ENCODE assay signal across 7 mouse cellular contexts in the genomic region with DNA sequence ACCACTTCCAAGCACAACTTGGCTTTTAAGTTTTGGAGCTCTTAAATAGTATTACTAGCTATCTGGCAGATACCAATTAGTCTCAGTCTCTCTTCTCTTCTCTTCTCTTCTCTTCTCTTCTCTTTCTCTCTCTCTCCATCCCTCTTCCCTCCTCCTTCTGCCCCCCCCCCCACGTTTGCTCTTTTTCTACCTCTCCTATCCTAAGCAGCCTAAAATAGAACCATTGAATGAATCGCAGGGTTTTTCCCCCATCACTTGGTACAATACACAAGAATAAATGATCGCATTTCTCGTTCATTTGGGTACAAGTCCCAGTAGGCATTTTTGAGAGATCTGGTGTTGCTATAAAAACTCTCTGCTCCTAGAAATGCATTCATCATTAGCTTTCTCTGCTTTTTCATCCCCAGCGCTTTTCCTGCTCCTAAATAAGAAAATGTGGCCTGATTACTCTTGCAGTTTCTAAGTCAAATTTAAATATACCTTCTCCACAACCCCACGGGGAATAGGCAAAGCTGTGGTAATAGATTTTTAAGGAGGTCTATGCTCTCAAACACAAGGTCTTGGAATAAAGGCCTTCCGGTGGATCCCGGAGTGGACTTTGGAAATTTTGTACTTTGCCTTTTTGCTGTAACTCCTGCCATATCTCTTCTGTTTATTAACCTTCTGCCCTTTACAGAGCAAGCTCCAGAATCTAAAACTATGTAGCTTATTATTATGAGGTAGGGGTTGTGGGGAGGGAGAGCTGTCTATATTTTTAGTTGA. TPM values are rescaled to one million over a fixed set of nuclear protein-coding genes. Genes with fewer than 3 reads are reported as not detected.
DNase-seq lines count a peak whose midpoint lies in the region; ATAC-seq and TF ChIP-seq lines count a peak whose summit lies in the region.

No protein-coding gene starts in this region.

- TF ChIP-seq CTCF in C2C12 (IDR thresholded peaks at IDR 0.05; ENCODE audit: control insufficient read depth, insufficient read depth, insufficient read length) (no peak), G1E (IDR thresholded peaks at IDR 0.05; ENCODE audit: low read depth, low read length) (no peak)
- no peak for TF ChIP-seq CTCF in liver, postnatal 0 days (IDR thresholded peaks at IDR 0.05; ENCODE audit: low read depth)

- WGBS in hindbrain, embryonic 14.5 days = 38% methylated on average over 8 of the region's 8 CpGs
- WGBS in liver, postnatal 0 days (ENCODE audit: insufficient replicate concordance) = 42% methylated on average over 8 of the region's 8 CpGs

- DNase-seq in G1E (ENCODE audit: low spot score) = no peak
- DNase-seq in hindbrain, embryonic 14.5 days (ENCODE audit: low spot score) = no peak
- DNase-seq in liver, postnatal 0 days = no peak
- no peak for DNase-seq in left cerebral cortex, adult 11 months (ENCODE audit: low spot score)
- DNase-seq in cerebellum, postnatal 25 days = no peak

- no peak; the same call in 1 of the 2 replicates for TF ChIP-seq EP300 in liver, postnatal 0 days (IDR thresholded peaks at IDR 0.05; ENCODE audit: low read depth)

- peak overlapping the region; percentile 43 for H3K4me3 ChIP-seq in C2C12 (ENCODE audit: insufficient read depth, poor library complexity, severe bottlenecking)
- H3K4me3 ChIP-seq in G1E (ENCODE audit: low read depth, low read length) = peak overlapping the region; percentile 82
- H3K4me3 ChIP-seq in hindbrain, embryonic 14.5 days (replicated peaks; ENCODE audit: low read length) = peak overlapping the region; percentile 99
- peak overlapping the region; percentile 74 for H3K4me3 ChIP-seq in liver, postnatal 0 days (ENCODE audit: low read depth, low read length)

- H3K9me3 ChIP-seq in G1E (replicated peaks) = no peaks in the 10 kb centered on the region
- H3K9me3 ChIP-seq in hindbrain, embryonic 14.5 days (ENCODE audit: control insufficient read depth, low read length) = no peaks in the 10 kb centered on the region
- H3K9me3 ChIP-seq in liver, postnatal 0 days (ENCODE audit: low read length) = no peaks in the 10 kb centered on the region

- H3K4me1 ChIP-seq in G1E (ENCODE audit: insufficient read depth, low read depth, low read length) = peaks cover 38% of the 10 kb centered on the region
- peaks cover 22% of the 10 kb centered on the region for H3K4me1 ChIP-seq in hindbrain, embryonic 14.5 days (replicated peaks; ENCODE audit: control insufficient read depth, insufficient read depth, low read length)
- H3K4me1 ChIP-seq in liver, postnatal 0 days (ENCODE audit: insufficient read depth) = peaks cover 41% of the 10 kb centered on the region

- H3K27me3 ChIP-seq in C2C12 (ENCODE audit: control insufficient read depth, insufficient read depth, insufficient read length) = no peaks in the 10 kb centered on the region
- no peaks in the 10 kb centered on the region for H3K27me3 ChIP-seq in G1E (ENCODE audit: insufficient read depth, low read length)
- no peaks in the 10 kb centered on the region for H3K27me3 ChIP-seq in hindbrain, embryonic 14.5 days (ENCODE audit: control insufficient read depth, insufficient read depth, low read length)
- H3K27me3 ChIP-seq in liver, postnatal 0 days (ENCODE audit: insufficient read depth, low read length) = no peaks in the 10 kb centered on the region

- H3K9ac ChIP-seq in hindbrain, embryonic 14.5 days = peak overlapping the region; percentile 55
- H3K9ac ChIP-seq in liver, postnatal 0 days (replicated peaks) = peak overlapping the region; percentile 67

- peaks cover 35% of the 10 kb centered on the region for H3K79me2 ChIP-seq in C2C12 (ENCODE audit: control insufficient read depth, insufficient read depth)

- H3K36me3 ChIP-seq in C2C12 (ENCODE audit: control insufficient read depth, insufficient read depth) = no peaks in the 10 kb centered on the region
- peaks cover 6% of the 10 kb centered on the region for H3K36me3 ChIP-seq in G1E (replicated peaks)
- H3K36me3 ChIP-seq in hindbrain, embryonic 14.5 days (replicated peaks; ENCODE audit: control insufficient read depth, insufficient read depth) = no peaks in the 10 kb centered on the region
- no peaks in the 10 kb centered on the region for H3K36me3 ChIP-seq in liver, postnatal 0 days (replicated peaks; ENCODE audit: insufficient read depth, low read length)

- H3K27ac ChIP-seq in hindbrain, embryonic 14.5 days = peak overlapping the region; percentile 63; the same call in 1 of the 2 replicates
- H3K27ac ChIP-seq in liver, postnatal 0 days (ENCODE audit: low read depth) = peak overlapping the region; percentile 70

- ATAC-seq in G1E (ENCODE audit: extremely low read depth, insufficient number of reproducible peaks, low FRiP score, poor library complexity, severe bottlenecking) = no peak
- no peak for ATAC-seq in hindbrain, embryonic 14.5 days (ENCODE audit: low FRiP score)
- ATAC-seq in liver, postnatal 0 days = no peak
- ATAC-seq in cerebellum, adult (ENCODE audit: insufficient number of reproducible peaks, low FRiP score, low TSS enrichment) = no peak

- peaks cover 2% of the 10 kb centered on the region for H3K79me3 ChIP-seq in C2C12 (ENCODE audit: low read depth)

- no peak overlapping the region for H3ac ChIP-seq in C2C12 (ENCODE audit: control insufficient read depth, insufficient read length, low read depth)

- H3K4me2 ChIP-seq in hindbrain, embryonic 14.5 days (replicated peaks) = peak overlapping the region; percentile 55
- H3K4me2 ChIP-seq in liver, postnatal 0 days (ENCODE audit: low read depth, low read length) = peak overlapping the region; percentile 99

TF ChIP-seq in C2C12, 6 proteins besides CTCF, POLR2A, EP300 and RAD21:
- TF ChIP-seq MYOG (IDR thresholded peaks at IDR 0.05; ENCODE audit: control insufficient read depth, extremely low read depth, insufficient read length) (no peak), USF1 (IDR thresholded peaks at IDR 0.05; ENCODE audit: low read depth) (no peak), CEBPB (IDR thresholded peaks at IDR 0.05; ENCODE audit: low read depth) (no peak), FOSL1 (IDR thresholded peaks at IDR 0.05; ENCODE audit: insufficient read depth, low read length, poor library complexity, severe bottlenecking) (no peak), MYOD1 (IDR thresholded peaks at IDR 0.05; ENCODE audit: control insufficient read depth, insufficient read length, low read depth) (no peak), MAX (IDR thresholded peaks at IDR 0.05) (no peak)
TF ChIP-seq in C2C12: peak in this region for 0.

RNA-seq across cellular contexts. Expression of gene Numb, which starts 1.2 kb away (rescaled TPM):
- polyA plus RNA-seq in C2C12 (2012; fragmentation: generic; extraction: Trizol) (11.2 TPM), G1E (2012) (34.4 and 40.1 TPM in 2 replicates)
- total RNA-seq in G1E (2014; fragmentation: Nextera tagmentation) (50.2 and 65.8 TPM in 2 replicates), G1E (2017) (52.8 and 58.1 TPM in 2 replicates)
- 16.0 and 17.7 TPM in 2 replicates for polyA plus RNA-seq in hindbrain, embryonic 14.5 days (2014; fragmentation: Nextera tagmentation; extraction: Ambion mirVana)
- polyA plus RNA-seq in liver, postnatal 0 days (2015; fragmentation: Nextera tagmentation; extraction: Ambion mirVana) = 13.0 and 14.5 TPM in 2 replicates

RNA-seq across cellular contexts. Expression of gene Riox1, which starts 27.5 kb away (rescaled TPM):
- 18.7 TPM for polyA plus RNA-seq in C2C12 (2012; fragmentation: generic; extraction: Trizol)
- total RNA-seq in G1E (2014; fragmentation: Nextera tagmentation) = 25.8 and 30.6 TPM in 2 replicates
- total RNA-seq in G1E (2017) = 28.0 and 35.7 TPM in 2 replicates
- 107 and 138 TPM in 2 replicates for polyA plus RNA-seq in G1E (2012)
- 12.4 and 15.0 TPM in 2 replicates for polyA plus RNA-seq in hindbrain, embryonic 14.5 days (2014; fragmentation: Nextera tagmentation; extraction: Ambion mirVana)
- 6.2 and 8.1 TPM in 2 replicates for polyA plus RNA-seq in liver, postnatal 0 days (2015; fragmentation: Nextera tagmentation; extraction: Ambion mirVana)

Comparison
In these comparisons a context has a peak if more than half of its experiments do, and no peak if none do; other contexts are left out.
1. H3K4me3 ChIP-seq: peak in every context shown above with its lines; median percentile 99 in hindbrain, embryonic 14.5 days; 82 in G1E; 74 in liver, postnatal 0 days; 43 in C2C12.